Mouse (Mus musculus) left cerebral cortex, postnatal 10 days (tissue): ENCODE measurements around the gene 9230112D13Rik. TPM values are rescaled to one million over a fixed set of nuclear protein-coding genes. Genes with fewer than 3 reads are reported as not detected.

Experiments
- total RNA-seq, 2 experiments: library from RNA; stranded (reverse); gene quantifications; 2 replicates each; pipeline ENCODE4 v1.2.3; 2021

9230112D13Rik gene
- total RNA-seq, 2 experiments from 2014 or later: not detected

Other genes starting within 250 kb of the 9230112D13Rik start
- 10 to 100 TPM; 10.4 to 11.3 TPM for gene Shld2, start 212.3 kb downstream of the 9230112D13Rik start, total RNA-seq
- 100 to 1,000 TPM; 339 to 352 TPM for gene Glud1, start 212.1 kb downstream of the 9230112D13Rik start, total RNA-seq
- gene Fam25c, start 167.4 kb downstream of the 9230112D13Rik start, total RNA-seq: 1 to 10 TPM in 1 of 2 experiments, not detected in 1; 1.0 TPM
- gene Sncg, start 148.0 kb downstream of the 9230112D13Rik start, total RNA-seq: 1 to 10 TPM; 1.4 to 2.0 TPM
- gene Mmrn2, start 147.3 kb downstream of the 9230112D13Rik start, total RNA-seq: 1 to 10 TPM; 3.8 to 5.1 TPM
- gene Bmpr1a, start 19.5 kb downstream of the 9230112D13Rik start, total RNA-seq: 10 to 100 TPM; 34.7 to 37.3 TPM
- gene Ldb3, start 65.9 kb upstream of the 9230112D13Rik start, total RNA-seq: 1 to 10 TPM; 1.5 to 2.0 TPM
- not detected for gene Opn4, start 77.3 kb upstream of the 9230112D13Rik start, total RNA-seq
- 10 to 100 TPM; 31.8 to 33.3 TPM for gene Wapl, start 151.1 kb upstream of the 9230112D13Rik start, total RNA-seq